9 mouse cellular contexts compared by ENCODE assay signal in the genomic region with DNA sequence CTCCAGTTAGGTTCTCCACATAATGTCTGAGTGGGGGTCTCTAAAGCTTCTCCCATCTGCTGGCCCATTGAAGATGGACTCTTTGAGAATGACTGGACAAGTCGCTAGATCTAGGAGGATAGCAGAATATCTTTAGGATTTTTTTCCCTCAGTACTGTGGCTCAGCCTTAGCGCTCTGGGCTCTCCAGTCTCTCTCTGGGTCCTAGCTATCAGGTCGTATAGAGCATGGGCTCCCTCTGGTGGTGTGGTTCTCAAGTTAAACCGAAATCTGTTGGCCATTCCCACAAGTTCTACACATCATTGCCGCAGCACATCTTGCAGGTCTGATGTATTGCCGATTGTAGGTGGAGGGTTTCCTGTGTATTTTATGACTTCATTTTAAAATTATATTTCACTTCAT.
DNase-seq lines count a peak whose midpoint lies in the region; ATAC-seq and TF ChIP-seq lines count a peak whose summit lies in the region.
"Had no signal": no experiment of that assay in that cellular context is flagged by ENCODE, and none has a peak within 500 bp of the region (broad histone marks: within the 10 kb centered on the region; RNA-seq: fewer than 3 reads in every experiment).

No protein-coding gene starts in this region.

- WGBS in embryonic facial prominence, embryonic 10.5 days: 36% methylated on average over 6 of the region's 6 CpGs
- WGBS in heart, adult 2 months: 21% methylated on average over 6 of the region's 6 CpGs
- WGBS in kidney, embryonic 16.5 days: 28% methylated on average over 6 of the region's 6 CpGs
- 22% methylated on average over 6 of the region's 6 CpGs for WGBS in liver, adult 2 months
- WGBS in neural tube, embryonic 12.5 days: 41% methylated on average over 6 of the region's 6 CpGs
- 25% methylated on average over 6 of the region's 6 CpGs for WGBS in stomach, embryonic 16.5 days

- no peaks in the 10 kb centered on the region for H3K79me2 ChIP-seq in heart, adult 2 months (replicated peaks; ENCODE audit: control insufficient read depth, insufficient read depth, low read length)
- no peaks in the 10 kb centered on the region for H3K79me2 ChIP-seq in liver, adult 2 months (ENCODE audit: control insufficient read depth, insufficient read depth, low read length)

- ATAC-seq in kidney, embryonic 16.5 days (ENCODE audit: low FRiP score, low TSS enrichment): peak; percentile 77
- ATAC-seq in neural tube, embryonic 12.5 days (ENCODE audit: low FRiP score, low read depth): peak; percentile 82
- peak; percentile 69 for ATAC-seq in stomach, embryonic 16.5 days (ENCODE audit: insufficient read depth, low FRiP score)

- no peak overlapping the region for H3K9ac ChIP-seq in heart, adult 2 months (ENCODE audit: low read depth, low read length)
- H3K9ac ChIP-seq in kidney, embryonic 16.5 days (replicated peaks; ENCODE audit: low read length): no peak overlapping the region
- H3K9ac ChIP-seq in liver, adult 2 months (ENCODE audit: low read depth, low read length): no peak overlapping the region
- H3K9ac ChIP-seq in neural tube, embryonic 12.5 days: no peak overlapping the region
- H3K9ac ChIP-seq in stomach, embryonic 16.5 days (ENCODE audit: low read length): no peak overlapping the region
- H3K9ac ChIP-seq: embryonic facial prominence, embryonic 12.5 days had no signal

- no peaks in the 10 kb centered on the region for H3K4me1 ChIP-seq in embryonic facial prominence, embryonic 10.5 days
- H3K4me1 ChIP-seq in heart, adult 2 months (ENCODE audit: control insufficient read depth, insufficient read depth, low read length): no peaks in the 10 kb centered on the region
- no peaks in the 10 kb centered on the region for H3K4me1 ChIP-seq in kidney, embryonic 16.5 days (ENCODE audit: insufficient read depth, low read length)
- no peaks in the 10 kb centered on the region for H3K4me1 ChIP-seq in liver, adult 2 months (ENCODE audit: control insufficient read depth, insufficient read depth, low read length)
- H3K4me1 ChIP-seq in neural tube, embryonic 12.5 days: no peaks in the 10 kb centered on the region
- no peaks in the 10 kb centered on the region for H3K4me1 ChIP-seq in stomach, embryonic 16.5 days (ENCODE audit: control insufficient read depth, insufficient read depth, low read length)
- H3K4me1 ChIP-seq: embryonic facial prominence, embryonic 12.5 days had no signal

- no peaks in the 10 kb centered on the region for H3K36me3 ChIP-seq in embryonic facial prominence, embryonic 10.5 days (replicated peaks)
- H3K36me3 ChIP-seq in heart, adult 2 months (ENCODE audit: control insufficient read depth, insufficient read depth, low read length): no peaks in the 10 kb centered on the region
- H3K36me3 ChIP-seq in kidney, embryonic 16.5 days (ENCODE audit: insufficient read depth, low read length): no peaks in the 10 kb centered on the region
- H3K36me3 ChIP-seq in liver, adult 2 months (ENCODE audit: control insufficient read depth, insufficient read depth, low read length): no peaks in the 10 kb centered on the region
- no peaks in the 10 kb centered on the region for H3K36me3 ChIP-seq in neural tube, embryonic 12.5 days
- H3K36me3 ChIP-seq in stomach, embryonic 16.5 days (ENCODE audit: control insufficient read depth, insufficient read depth, low read length): no peaks in the 10 kb centered on the region
- H3K36me3 ChIP-seq: embryonic facial prominence, embryonic 12.5 days had no signal

- peak; percentile 49; the same call in 1 of the 2 replicates for TF ChIP-seq EP300 in heart, adult 2 months (IDR thresholded peaks at IDR 0.05; ENCODE audit: insufficient read depth, low read depth, low read length)

- TF ChIP-seq POLR2A in heart, adult 2 months (IDR thresholded peaks at IDR 0.05; ENCODE audit: insufficient read depth, low read depth, low read length): no peak
- TF ChIP-seq POLR2A in liver, adult 2 months (IDR thresholded peaks at IDR 0.05; ENCODE audit: extremely low read depth, insufficient read depth, low read length): no peak

- DNase-seq in CD4-positive helper T cell, adult 2 months (ENCODE audit: low read depth, low spot score): peak; percentile 82
- DNase-seq in adrenal gland, postnatal 10 days: peak; percentile 85
- peak; percentile 80 for DNase-seq in embryonic facial prominence, embryonic 10.5 days (ENCODE audit: low spot score)
- peak; percentile 63 to 67 for DNase-seq in heart, adult 2 months
- peak; percentile 74 for DNase-seq in liver, adult 2 months (ENCODE audit: extremely low read depth, low read depth, low spot score)

- H3K4me2 ChIP-seq in kidney, embryonic 16.5 days (replicated peaks; ENCODE audit: low read depth, low read length): no peak overlapping the region
- no peak overlapping the region for H3K4me2 ChIP-seq in neural tube, embryonic 12.5 days (replicated peaks)
- no peak overlapping the region for H3K4me2 ChIP-seq in stomach, embryonic 16.5 days (ENCODE audit: low read depth, low read length)
- H3K4me2 ChIP-seq: embryonic facial prominence, embryonic 12.5 days had no signal

- no peak overlapping the region for H3K27ac ChIP-seq in embryonic facial prominence, embryonic 10.5 days (replicated peaks)
- H3K27ac ChIP-seq in heart, adult 2 months: no peak overlapping the region
- no peak overlapping the region for H3K27ac ChIP-seq in kidney, embryonic 16.5 days (ENCODE audit: low read length)
- no peak overlapping the region for H3K27ac ChIP-seq in liver, adult 2 months (replicated peaks; ENCODE audit: insufficient read depth, low read depth, low read length)
- no peak overlapping the region for H3K27ac ChIP-seq in neural tube, embryonic 12.5 days
- H3K27ac ChIP-seq in stomach, embryonic 16.5 days (ENCODE audit: low read length): no peak overlapping the region
- H3K27ac ChIP-seq: embryonic facial prominence, embryonic 12.5 days had no signal

- no peaks in the 10 kb centered on the region for H3K9me3 ChIP-seq in embryonic facial prominence, embryonic 10.5 days
- no peaks in the 10 kb centered on the region for H3K9me3 ChIP-seq in kidney, embryonic 16.5 days (ENCODE audit: low read length)
- H3K9me3 ChIP-seq in neural tube, embryonic 12.5 days: no peaks in the 10 kb centered on the region
- H3K9me3 ChIP-seq in stomach, embryonic 16.5 days (replicated peaks; ENCODE audit: control insufficient read depth, low read length): no peaks in the 10 kb centered on the region
- H3K9me3 ChIP-seq: embryonic facial prominence, embryonic 12.5 days had no signal

- intact Hi-C loops in heart, adult 2 months (cut with DNase I): loop anchor here (1.0 to 2.0 kb wide), 2 partner anchors 205 to 318 kb away; no protein-coding TSS in a partner anchor

- peak; percentile 69 for TF ChIP-seq CTCF in heart, adult 2 months (IDR thresholded peaks at IDR 0.05)
- TF ChIP-seq CTCF in liver, adult 2 months (IDR thresholded peaks at IDR 0.05; ENCODE audit: low read depth, low read length): peak; percentile 69

- no peak overlapping the region for H3K4me3 ChIP-seq in embryonic facial prominence, embryonic 10.5 days
- no peak overlapping the region for H3K4me3 ChIP-seq in heart, adult 2 months
- no peak overlapping the region for H3K4me3 ChIP-seq in kidney, embryonic 16.5 days (ENCODE audit: low read length)
- no peak overlapping the region for H3K4me3 ChIP-seq in liver, adult 2 months (ENCODE audit: insufficient read depth, low read depth, low read length)
- H3K4me3 ChIP-seq in neural tube, embryonic 12.5 days: no peak overlapping the region
- H3K4me3 ChIP-seq in stomach, embryonic 16.5 days (replicated peaks; ENCODE audit: low read length): no peak overlapping the region
- H3K4me3 ChIP-seq: embryonic facial prominence, embryonic 12.5 days had no signal

- H3K27me3 ChIP-seq in embryonic facial prominence, embryonic 10.5 days (replicated peaks; ENCODE audit: low read depth, poor library complexity, severe bottlenecking): no peaks in the 10 kb centered on the region
- no peaks in the 10 kb centered on the region for H3K27me3 ChIP-seq in heart, adult 2 months (ENCODE audit: control insufficient read depth, insufficient read depth, low read length)
- no peaks in the 10 kb centered on the region for H3K27me3 ChIP-seq in kidney, embryonic 16.5 days (ENCODE audit: insufficient read depth, low read length)
- no peaks in the 10 kb centered on the region for H3K27me3 ChIP-seq in liver, adult 2 months (ENCODE audit: control insufficient read depth, insufficient read depth, low read length)
- H3K27me3 ChIP-seq in neural tube, embryonic 12.5 days (replicated peaks): no peaks in the 10 kb centered on the region
- H3K27me3 ChIP-seq in stomach, embryonic 16.5 days (ENCODE audit: control insufficient read depth, insufficient read depth, low read length): no peaks in the 10 kb centered on the region
- H3K27me3 ChIP-seq: embryonic facial prominence, embryonic 12.5 days had no signal
